Mouse (Mus musculus) MN1 (cell line): ENCODE results near the gene Mgat5b.
"Not testable (repeated sequence)": the region's sequence is repeated elsewhere in the genome, so short reads cannot be mapped to it uniquely, and the experiment has no call there.

Experiments
- DNase-seq: peaks from one replicate; pipeline ENCODE4 v3.0.0-alpha.2; 2016; ENCODE audit warnings: low spot score

Gene Mgat5b

DNA sequence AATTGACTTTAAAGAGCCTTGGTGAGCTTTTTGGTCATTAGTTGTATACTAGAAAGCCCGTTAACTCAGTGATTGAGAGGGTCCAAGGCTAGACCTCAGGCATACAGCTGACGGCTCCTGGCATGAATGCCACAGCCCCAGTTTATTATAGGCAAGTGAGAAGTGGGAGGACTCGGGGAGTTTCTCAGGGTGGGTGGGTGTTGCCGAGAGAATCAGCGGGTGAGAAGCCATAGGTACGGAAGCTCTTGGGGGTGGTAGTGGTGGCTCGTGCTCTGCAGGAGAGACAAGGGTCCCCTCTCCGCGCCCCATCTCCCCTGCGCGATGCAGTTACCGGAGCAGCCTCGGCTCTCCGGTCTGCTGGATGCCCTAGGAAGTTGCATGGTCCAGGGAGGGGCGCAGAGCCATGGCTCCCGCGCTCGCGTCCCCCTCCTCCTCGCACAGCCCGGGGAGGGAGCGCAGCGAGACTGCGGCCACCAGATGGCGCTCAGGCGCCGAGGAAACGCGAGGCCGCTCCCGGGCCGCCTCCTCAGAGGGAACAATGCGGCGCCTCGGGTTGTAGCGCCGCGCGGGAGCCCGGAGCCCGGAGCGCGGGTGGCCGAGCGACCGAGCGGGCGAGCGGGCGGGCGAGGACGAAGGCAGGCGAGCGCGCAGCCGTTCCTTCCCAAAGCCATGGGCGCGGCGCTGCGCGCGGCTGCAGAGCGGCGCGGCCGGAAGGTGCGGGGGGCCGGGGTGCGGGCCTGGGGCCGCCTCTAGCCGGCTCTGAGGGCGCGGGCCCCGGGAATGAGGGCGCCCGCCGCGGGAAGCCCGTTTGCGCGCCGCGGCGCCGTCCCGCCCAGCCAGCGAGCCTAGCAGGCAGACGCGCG, at the start of gene Mgat5b:
TSS of gene Mgat5b (plus strand) at position 541 of the 863 bp plus-strand sequence.
- DNase-seq, result peak; percentile 77

DNA sequence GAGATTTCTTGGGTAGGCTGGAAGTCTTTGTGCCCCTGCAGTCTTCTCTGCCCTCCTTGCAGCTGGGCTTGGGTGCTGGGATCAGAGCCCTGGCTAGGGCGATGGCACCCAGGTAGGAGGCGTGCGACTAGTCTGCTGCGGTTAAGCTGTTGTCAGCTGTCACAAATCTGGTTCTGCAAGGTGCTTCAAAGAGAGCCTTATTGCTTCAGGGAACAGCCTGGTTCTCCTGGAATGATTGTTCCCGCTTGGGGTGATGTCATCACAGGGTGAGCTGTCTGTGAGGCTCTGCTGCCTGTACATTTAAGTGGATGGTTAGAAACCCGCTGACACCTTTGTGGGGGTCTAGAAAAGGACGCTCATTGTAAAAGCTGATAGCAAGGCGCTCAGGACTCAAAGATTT, 49.4 kb upstream of the Mgat5b start:
- DNase-seq, result no peak

- DNase-seq, result no peak
Measured at GRCm38 (mm10) chr11:116869641-116870040, 49.0 kb upstream of the Mgat5b start.

DNA sequence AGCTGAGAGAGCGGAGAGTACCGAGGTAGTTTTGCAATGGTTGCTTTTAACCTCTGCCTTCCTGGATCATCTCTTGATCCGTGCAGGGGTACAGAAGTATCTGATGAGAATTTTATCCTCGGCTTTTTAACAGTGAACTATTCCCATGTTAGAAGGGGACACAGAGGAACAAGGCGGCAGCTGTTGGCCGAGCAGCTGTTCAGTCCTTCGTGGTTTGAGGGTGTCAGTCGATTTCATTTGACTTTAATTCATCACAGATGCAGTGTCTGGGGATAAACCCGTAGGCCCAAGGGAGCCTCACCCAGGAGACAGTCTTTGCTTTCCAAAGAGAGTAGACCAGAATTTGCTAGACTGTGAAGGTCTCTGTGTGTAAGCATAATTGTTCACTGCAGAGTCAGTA, 47.1 kb upstream of the Mgat5b start:
- no peak for DNase-seq

DNA sequence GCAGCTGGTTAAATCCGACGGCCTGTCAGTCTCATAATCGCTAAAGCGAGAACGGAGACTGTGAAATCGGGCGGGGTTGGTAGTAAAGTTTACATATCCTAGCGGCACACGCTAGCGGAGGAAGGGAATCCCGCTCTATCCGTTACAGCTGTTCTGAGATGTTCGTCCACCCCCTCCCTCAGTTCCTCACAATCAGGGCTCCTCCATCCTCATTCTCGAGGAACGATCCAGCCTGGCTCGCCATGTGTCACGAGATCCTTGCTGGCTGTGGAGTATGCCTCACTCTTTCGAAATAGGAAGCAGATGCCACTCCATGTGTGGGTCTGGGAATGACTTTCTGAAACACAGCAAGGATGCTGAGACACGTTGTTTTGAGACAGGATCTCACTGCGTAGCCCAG, 44.7 kb upstream of the Mgat5b start:
- no peak for DNase-seq

- no peak for DNase-seq
Measured at GRCm38 (mm10) chr11:116878454-116878853, 40.2 kb upstream of the Mgat5b start.

DNA sequence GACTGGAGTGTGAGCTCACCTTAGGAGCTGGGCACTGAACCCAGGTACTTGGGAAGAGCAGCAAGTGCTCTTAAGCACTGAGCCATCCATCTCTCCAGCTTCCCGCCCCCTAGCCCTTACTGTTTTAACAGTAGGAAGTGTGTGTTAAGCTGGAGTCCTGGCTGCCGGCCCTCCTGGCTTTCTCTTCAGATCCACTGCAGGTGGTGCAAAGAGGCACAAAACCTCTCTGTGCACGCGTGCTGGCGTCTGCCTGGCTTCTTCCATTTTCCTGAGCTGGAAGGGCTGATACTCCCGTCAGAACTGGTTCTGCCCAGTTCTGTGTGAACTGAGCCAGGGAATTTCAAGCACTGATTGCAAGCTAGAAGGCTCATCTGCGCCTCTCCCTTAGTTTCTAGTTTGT, 37.8 kb upstream of the Mgat5b start:
- DNase-seq, result no peak

- DNase-seq, result no peak
Measured at GRCm38 (mm10) chr11:116881440-116881839, 37.2 kb upstream of the Mgat5b start.

- no peak for DNase-seq
Measured at GRCm38 (mm10) chr11:116882446-116882845, 36.2 kb upstream of the Mgat5b start.

- DNase-seq, result no peak
Measured at GRCm38 (mm10) chr11:116884061-116884460, 34.6 kb upstream of the Mgat5b start.

GRCm38 (mm10) chr11:116885275-116886151, 33.1 kb upstream of the Mgat5b start:
- DNase-seq, result peak; percentile 91

DNA sequence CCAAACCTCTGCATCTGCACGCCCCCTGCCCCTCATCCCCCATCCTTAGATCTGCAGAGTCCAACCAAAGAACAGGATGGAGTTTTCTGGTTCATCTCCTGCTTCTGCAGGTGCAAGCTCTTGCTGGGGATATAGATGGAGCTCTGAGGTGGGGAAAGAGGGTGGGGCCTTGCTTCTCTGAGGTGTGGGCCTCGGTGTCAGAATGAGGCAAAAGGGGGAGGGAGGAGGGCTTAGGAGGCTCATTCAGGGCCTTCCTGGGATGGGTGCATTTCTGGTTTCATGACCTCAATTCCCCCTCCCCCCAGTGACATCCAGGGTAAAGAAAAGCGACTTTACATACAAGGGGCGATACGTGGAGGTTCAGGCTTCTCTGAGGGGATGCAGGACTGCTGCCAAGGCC, 31.5 kb upstream of the Mgat5b start:
- no peak for DNase-seq

GRCm38 (mm10) chr11:116893532-116894442, 24.9 kb upstream of the Mgat5b start:
- peak; percentile 30 for DNase-seq

GRCm38 (mm10) chr11:116895402-116895801, 23.3 kb upstream of the Mgat5b start:
- DNase-seq, result no peak

GRCm38 (mm10) chr11:116899247-116899646, 19.4 kb upstream of the Mgat5b start:
- DNase-seq, result no peak

DNA sequence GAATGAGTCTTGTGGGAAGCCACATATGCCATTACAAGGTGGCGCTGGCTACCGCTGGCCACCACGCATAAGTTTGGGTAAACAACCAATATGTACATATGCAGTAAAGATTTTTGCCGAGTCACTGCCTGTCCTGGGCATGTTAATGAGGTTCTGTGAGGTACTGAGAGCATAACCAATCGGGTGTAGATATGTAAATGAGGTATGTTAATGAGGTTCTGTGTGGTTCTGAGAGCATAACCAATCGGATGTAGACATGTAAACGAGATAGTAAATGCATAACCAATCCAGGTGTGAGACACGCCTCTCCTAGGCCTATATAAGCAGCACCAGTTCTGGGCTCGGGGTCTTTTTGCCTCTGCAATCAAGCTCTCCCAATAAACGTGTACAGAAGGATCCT, 16.1 kb upstream of the Mgat5b start:
- not testable (repeated sequence) for DNase-seq

DNA sequence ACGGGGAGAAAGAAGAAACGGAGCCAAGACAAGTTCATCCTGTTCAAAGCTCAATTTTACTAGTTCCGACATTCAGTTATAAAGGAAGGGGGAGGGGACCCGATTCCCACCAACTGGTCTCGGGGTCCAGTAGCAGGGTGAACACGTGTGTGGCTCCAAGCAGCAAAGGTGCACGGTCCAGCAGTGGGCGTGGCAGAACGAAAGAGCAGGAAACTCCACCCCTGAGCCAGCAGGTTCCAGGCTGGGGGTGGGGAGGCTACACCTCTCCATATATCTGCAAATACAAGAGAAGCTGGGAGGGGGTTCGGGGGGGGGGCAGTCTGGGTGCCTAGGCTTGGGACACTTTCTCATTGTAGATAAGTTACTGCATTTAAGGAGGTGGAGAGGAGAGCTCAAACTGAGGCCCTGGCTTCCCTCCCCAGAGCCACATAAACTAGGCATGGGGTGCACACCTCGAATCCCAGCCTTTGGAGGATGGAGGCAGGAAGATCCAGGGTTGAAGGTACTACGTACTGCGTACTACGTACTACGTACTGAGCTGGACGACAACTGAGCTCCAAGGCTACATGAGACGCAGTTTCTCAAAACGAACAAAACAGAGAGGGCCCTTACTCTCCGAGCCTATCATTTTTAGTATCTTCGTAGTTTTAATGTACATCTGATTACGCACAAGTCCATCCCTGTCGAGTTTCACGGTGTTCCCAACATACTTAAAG, 12.8 kb upstream of the Mgat5b start:
- DNase-seq, result no peak

DNA sequence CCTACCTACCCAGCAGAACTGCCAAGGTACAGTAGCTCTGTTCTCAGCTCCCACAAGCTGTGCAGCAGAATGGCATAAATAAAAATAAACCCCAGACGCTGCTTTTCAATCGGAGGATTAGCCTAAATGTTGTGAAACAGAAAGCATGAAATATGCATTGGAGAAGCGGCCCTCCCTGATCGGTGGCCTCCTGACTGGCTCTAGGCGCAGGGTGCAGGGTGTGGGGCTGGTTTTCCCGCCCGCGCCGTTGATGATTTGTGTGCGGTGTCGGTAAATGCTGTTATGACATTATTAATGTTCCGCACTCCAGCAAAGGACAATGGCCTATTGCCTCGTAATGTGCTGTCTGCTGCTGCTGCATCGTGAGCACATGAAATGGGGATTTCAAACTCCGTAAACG, 5.1 kb upstream of the Mgat5b start:
- peak; percentile 20 for DNase-seq

DNA sequence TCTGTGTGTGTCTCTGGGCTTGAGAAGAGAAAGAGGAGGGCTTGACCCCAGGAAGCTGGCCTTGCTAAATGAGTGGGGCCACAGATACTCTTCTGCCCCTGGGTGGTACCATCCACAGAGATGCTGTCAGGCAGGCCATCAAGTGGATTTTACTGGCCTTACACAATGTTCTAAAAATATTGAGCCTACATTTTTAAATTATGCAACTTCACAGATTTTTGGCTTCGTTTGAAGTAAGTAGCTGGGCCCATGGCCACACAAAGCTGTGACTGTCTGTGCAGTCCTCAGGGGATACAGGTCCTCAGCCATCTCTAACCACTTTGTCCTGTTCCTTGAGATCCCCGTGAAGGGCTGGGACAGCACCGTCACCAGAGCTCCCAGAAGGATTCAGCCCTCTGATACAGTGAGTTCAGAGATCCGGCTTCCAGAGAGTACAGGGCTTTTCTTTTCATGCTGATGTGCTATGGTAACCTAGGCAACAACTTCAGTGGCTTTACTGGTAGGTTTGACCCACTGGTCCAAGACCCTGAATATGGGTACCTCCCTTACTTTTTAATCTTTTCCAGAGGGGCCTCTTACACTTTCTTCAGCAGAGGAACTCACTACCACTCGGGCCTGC, 4.3 kb upstream of the Mgat5b start:
- no peak for DNase-seq

- DNase-seq, result no peak
Measured at GRCm38 (mm10) chr11:116915241-116915640, 3.4 kb upstream of the Mgat5b start.

DNA sequence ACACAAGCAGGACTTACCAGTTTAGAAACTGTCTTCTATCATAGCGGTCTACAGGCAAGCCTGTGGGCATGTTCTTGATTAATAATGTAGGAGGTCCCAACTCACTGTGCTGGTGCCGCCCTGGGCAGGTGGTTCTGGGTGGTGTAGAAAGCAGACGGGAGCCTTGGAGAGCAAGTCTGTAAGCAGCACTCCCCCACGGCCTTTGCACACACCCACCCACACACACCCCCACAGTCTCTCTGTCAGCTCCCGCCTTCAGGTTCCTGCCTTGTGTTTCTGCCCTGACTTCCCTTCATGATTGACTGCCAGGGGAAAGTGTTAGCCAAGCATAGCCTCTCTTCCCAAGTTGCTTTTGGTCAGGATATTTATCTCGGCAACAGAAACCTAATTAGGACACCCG, 1.3 kb upstream of the Mgat5b start:
- no peak for DNase-seq
